Mouse (Mus musculus): ENCODE measurements around the gene Rhod. TPM values are rescaled to one million over a fixed set of nuclear protein-coding genes. Genes with fewer than 3 reads are reported as not detected.
"Not testable (repeated sequence)": the region's sequence is repeated elsewhere in the genome, so short reads cannot be mapped to it uniquely, and the experiment has no call there.

Gene Rhod
- polyA plus RNA-seq, 1 experiment from 2014 or later = 49.7 TPM

GRCm38 (mm10) chr19:4468363-4468762 lies 29.1 kb upstream of the Rhod start:
- DNase-seq (ENCODE audit: low spot score) (no peak), ATAC-seq (replicated peaks; ENCODE audit: low FRiP score, low read depth) (no peak)
- Histone ChIP-seq H3K9ac (ENCODE audit: low read depth, low read length) (no peak overlapping the region), H3K9me3 (replicated peaks; ENCODE audit: low read length) (no peaks in the 10 kb centered on the region), H3K4me3 (replicated peaks; ENCODE audit: low read depth, low read length) (no peak overlapping the region), H3K27ac (no peak overlapping the region), H3K36me3 (ENCODE audit: insufficient read depth, low read length) (no peaks in the 10 kb centered on the region), H3K4me1 (replicated peaks; ENCODE audit: insufficient read depth, low read length) (no peaks in the 10 kb centered on the region), H3K4me2 (ENCODE audit: low read length) (no peak overlapping the region), H3K27me3 (ENCODE audit: insufficient read depth, low read length) (no peaks in the 10 kb centered on the region)
- 33% methylated on average over 5 of the region's 5 CpGs for WGBS
- peak; percentile 56 for TF ChIP-seq CTCF (IDR thresholded peaks at IDR 0.05; ENCODE audit: low read depth)

GRCm38 (mm10) chr19:4464666-4465065 lies 25.4 kb upstream of the Rhod start:
- Histone ChIP-seq H3K27ac (no peak overlapping the region), H3K4me1 (replicated peaks; ENCODE audit: insufficient read depth, low read length) (no peaks in the 10 kb centered on the region), H3K9ac (ENCODE audit: low read depth, low read length) (no peak overlapping the region), H3K4me2 (ENCODE audit: low read length) (no peak overlapping the region), H3K27me3 (ENCODE audit: insufficient read depth, low read length) (no peaks in the 10 kb centered on the region), H3K9me3 (replicated peaks; ENCODE audit: low read length) (no peaks in the 10 kb centered on the region), H3K4me3 (replicated peaks; ENCODE audit: low read depth, low read length) (no peak overlapping the region), H3K36me3 (ENCODE audit: insufficient read depth, low read length) (no peaks in the 10 kb centered on the region)
- 87% methylated on average over 4 of the region's 4 CpGs for WGBS
- DNase-seq (ENCODE audit: low spot score) (no peak), ATAC-seq (replicated peaks; ENCODE audit: low FRiP score, low read depth) (no peak; the same call in 1 of the 2 replicates)
- TF ChIP-seq CTCF (IDR thresholded peaks at IDR 0.05; ENCODE audit: low read depth) = no peak

- DNase-seq (ENCODE audit: low spot score) (no peak), ATAC-seq (replicated peaks; ENCODE audit: low FRiP score, low read depth) (no peak)
- H3K4me1 ChIP-seq (replicated peaks; ENCODE audit: insufficient read depth, low read length) = 0 out of 2 replicates have a peak, but pooled peaks cover under 1% of the 10 kb centered on the region
- H3K27me3 ChIP-seq (ENCODE audit: insufficient read depth, low read length) = no peaks in the 10 kb centered on the region
- H3K4me2 ChIP-seq (ENCODE audit: low read length) = no peak overlapping the region
- H3K4me3 ChIP-seq (replicated peaks; ENCODE audit: low read depth, low read length) = no peak overlapping the region
- no peaks in the 10 kb centered on the region for H3K9me3 ChIP-seq (replicated peaks; ENCODE audit: low read length)
- H3K9ac ChIP-seq (ENCODE audit: low read depth, low read length) = no peak overlapping the region
- TF ChIP-seq CTCF (IDR thresholded peaks at IDR 0.05; ENCODE audit: low read depth) = no peak
- H3K36me3 ChIP-seq (ENCODE audit: insufficient read depth, low read length) = no peaks in the 10 kb centered on the region
- 78% methylated on average over 8 of the region's 8 CpGs for WGBS
- H3K27ac ChIP-seq = no peak overlapping the region
These were observed 22.7 kb upstream of the Rhod start for GRCm38 (mm10) chr19:4461981-4462380.

DNA sequence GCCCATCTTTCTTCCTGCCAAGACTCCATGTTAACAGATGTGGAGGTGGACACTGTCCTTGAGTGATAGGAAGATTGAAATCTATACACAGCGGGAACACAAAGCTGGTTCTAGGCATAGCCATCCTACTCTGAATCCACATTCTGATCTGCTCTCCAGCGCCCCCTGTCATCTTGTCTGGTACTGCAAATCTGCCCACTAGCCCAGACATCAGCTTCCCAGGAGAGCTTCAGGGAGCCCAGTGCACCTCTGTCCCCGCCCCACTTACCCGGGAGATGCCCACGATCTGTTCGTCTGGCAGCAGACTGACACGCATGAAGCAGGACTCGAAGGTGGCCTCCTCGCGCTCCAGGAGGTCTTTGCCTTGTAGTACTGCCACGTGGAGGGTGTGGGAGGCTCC lies 17.0 kb upstream of the Rhod start:
- Histone ChIP-seq H3K27me3 (ENCODE audit: insufficient read depth, low read length) (no peaks in the 10 kb centered on the region), H3K36me3 (ENCODE audit: insufficient read depth, low read length) (no peaks in the 10 kb centered on the region), H3K9me3 (replicated peaks; ENCODE audit: low read length) (no peaks in the 10 kb centered on the region), H3K9ac (ENCODE audit: low read depth, low read length) (no peak overlapping the region), H3K4me1 (replicated peaks; ENCODE audit: insufficient read depth, low read length) (0 out of 2 replicates have a peak, but pooled peaks cover 3% of the 10 kb centered on the region), H3K4me3 (replicated peaks; ENCODE audit: low read depth, low read length) (no peak overlapping the region), H3K27ac (no peak overlapping the region), H3K4me2 (ENCODE audit: low read length) (peak overlapping the region; percentile 30)
- DNase-seq (ENCODE audit: low spot score) = peak; percentile 47
- TF ChIP-seq CTCF (IDR thresholded peaks at IDR 0.05; ENCODE audit: low read depth) = peak; percentile 71
- 0 out of 2 replicates have a peak, but pooled peaks have one; percentile 33 for ATAC-seq (replicated peaks; ENCODE audit: low FRiP score, low read depth)
- 14% methylated on average over 11 of the region's 11 CpGs for WGBS

DNA sequence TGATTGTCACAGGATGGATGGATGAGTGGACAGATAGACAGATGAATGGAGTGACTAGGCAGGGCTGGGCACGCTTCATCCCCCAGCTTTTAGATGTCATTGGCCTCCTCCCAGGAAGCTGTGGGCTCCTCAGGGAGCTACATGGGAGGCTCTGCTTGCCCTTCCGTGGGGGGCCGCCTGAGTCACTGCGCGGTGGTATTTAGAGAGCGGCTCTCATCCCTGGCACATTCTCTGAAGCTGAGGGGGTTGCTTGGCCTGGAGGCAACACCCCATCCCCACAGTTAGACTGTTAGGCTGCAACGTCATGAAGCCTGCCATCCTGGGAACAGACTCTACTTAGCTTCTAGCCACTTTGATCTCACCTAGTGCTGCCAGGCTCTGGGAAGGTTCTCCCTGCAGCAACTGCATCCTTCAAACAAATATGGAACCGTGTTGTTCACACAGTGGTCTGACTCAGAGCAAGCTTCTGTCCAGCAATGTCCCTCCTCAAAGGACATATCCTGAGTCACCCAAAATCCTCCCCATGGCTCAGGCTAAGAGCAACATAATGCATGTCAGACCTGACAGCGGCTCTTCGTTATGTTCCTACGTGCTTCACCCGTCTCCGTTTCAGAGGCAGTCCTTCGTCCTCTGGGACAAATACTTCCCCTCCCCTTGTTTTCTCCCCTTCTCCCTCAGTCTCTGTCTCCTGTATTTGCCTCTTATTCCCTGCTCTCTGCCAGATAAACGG lies 16.0 kb upstream of the Rhod start:
- no peak overlapping the region for H3K4me3 ChIP-seq (replicated peaks; ENCODE audit: low read depth, low read length)
- no peak overlapping the region for H3K4me2 ChIP-seq (ENCODE audit: low read length)
- ATAC-seq (replicated peaks; ENCODE audit: low FRiP score, low read depth) (no peak), DNase-seq (ENCODE audit: low spot score) (no peak)
- no peak overlapping the region for H3K27ac ChIP-seq
- 71% methylated on average over 15 of the region's 15 CpGs for WGBS
- no peak overlapping the region for H3K9ac ChIP-seq (ENCODE audit: low read depth, low read length)
- H3K9me3 ChIP-seq (replicated peaks; ENCODE audit: low read length) = no peaks in the 10 kb centered on the region
- H3K4me1 ChIP-seq (replicated peaks; ENCODE audit: insufficient read depth, low read length) = 0 out of 2 replicates have a peak, but pooled peaks cover 3% of the 10 kb centered on the region
- H3K36me3 ChIP-seq (ENCODE audit: insufficient read depth, low read length) = no peaks in the 10 kb centered on the region
- no peak for TF ChIP-seq CTCF (IDR thresholded peaks at IDR 0.05; ENCODE audit: low read depth)
- H3K27me3 ChIP-seq (ENCODE audit: insufficient read depth, low read length) = no peaks in the 10 kb centered on the region

- 14% methylated on average over 1 of the region's 1 CpGs for WGBS
- not testable (repeated sequence) for H3K4me2 ChIP-seq (ENCODE audit: low read length); H3K9me3 ChIP-seq (replicated peaks; ENCODE audit: low read length); H3K36me3 ChIP-seq (ENCODE audit: insufficient read depth, low read length); H3K4me3 ChIP-seq (replicated peaks; ENCODE audit: low read depth, low read length); H3K9ac ChIP-seq (ENCODE audit: low read depth, low read length); H3K27ac ChIP-seq; H3K27me3 ChIP-seq (ENCODE audit: insufficient read depth, low read length); DNase-seq (ENCODE audit: low spot score); H3K4me1 ChIP-seq (replicated peaks; ENCODE audit: insufficient read depth, low read length); ATAC-seq (replicated peaks; ENCODE audit: low FRiP score, low read depth)
These were observed 14.8 kb upstream of the Rhod start for GRCm38 (mm10) chr19:4454040-4454439.

All from kidney, postnatal 0 days (tissue).